Mouse (Mus musculus): ENCODE data around the gene Ap5m1. TPM values are rescaled to one million over a fixed set of nuclear protein-coding genes. Genes with fewer than 3 reads are reported as not detected.

The Ap5m1 gene
- total RNA-seq, 2 experiments from 2014 or later, result 19.4 to 21.7 TPM

- ATAC-seq (replicated peaks; ENCODE audit: poor library complexity, severe bottlenecking), result no peak
These were observed 55.8 kb downstream of the Ap5m1 start for GRCm38 (mm10) chr14:49121723-49122122.

GRCm38 (mm10) chr14:49127162-49127779 is 61.4 kb downstream of the Ap5m1 start:
- ATAC-seq (replicated peaks; ENCODE audit: poor library complexity, severe bottlenecking), result no peak

- ATAC-seq (replicated peaks; ENCODE audit: poor library complexity, severe bottlenecking), result no peak
These were observed 62.8 kb downstream of the Ap5m1 start for GRCm38 (mm10) chr14:49128544-49129263.

GRCm38 (mm10) chr14:49132391-49132790 is 66.5 kb downstream of the Ap5m1 start:
- ATAC-seq (replicated peaks; ENCODE audit: poor library complexity, severe bottlenecking), result no peak

- ATAC-seq (replicated peaks; ENCODE audit: poor library complexity, severe bottlenecking), result no peak
These were observed 72.3 kb downstream of the Ap5m1 start for GRCm38 (mm10) chr14:49138171-49138570.

- peak; percentile 55 for ATAC-seq (replicated peaks; ENCODE audit: poor library complexity, severe bottlenecking)
These were observed 74.9 kb downstream of the Ap5m1 start for GRCm38 (mm10) chr14:49140756-49141155.

Other genes with a start within 250 kb of the Ap5m1 start
- 31.2 and 32.0 TPM in 2 replicates for gene Exoc5, start 556 bp downstream of the Ap5m1 start, total RNA-seq (2014; fragmentation: Nextera tagmentation)
- 70.6 and 79.0 TPM in 2 replicates for gene Exoc5, start 556 bp downstream of the Ap5m1 start, total RNA-seq (2017)
- 16.8 and 20.4 TPM in 2 replicates for gene Naa30, start 106.1 kb downstream of the Ap5m1 start, total RNA-seq (2014; fragmentation: Nextera tagmentation)
- gene Naa30, start 106.1 kb downstream of the Ap5m1 start, total RNA-seq (2017), result 33.7 and 41.3 TPM in 2 replicates
- gene ccdc198, start 179.4 kb downstream of the Ap5m1 start, total RNA-seq (2014; fragmentation: Nextera tagmentation), result not detected in 2 replicates
- gene ccdc198, start 179.4 kb downstream of the Ap5m1 start, total RNA-seq (2017), result not detected in 2 replicates

Data from granulocyte monocyte progenitor cell, adult 5-6 weeks (primary cell).